Mouse (Mus musculus) cortical plate, adult 2 months (tissue): ENCODE data around the gene Lpcat2.

Source experiments
- CTCF ChIP-seq: fragments of 200-500 bp; IDR thresholded peaks from 2 replicates; pipeline ENCODE4 v1.5.1; 2011; ENCODE audit warnings: mild to moderate bottlenecking, control low read depth, low read length; ENCODE audit not compliant: insufficient read depth; ENCODE audit errors: extremely low read depth
- POLR2A ChIP-seq: fragments of 200-500 bp; IDR thresholded peaks from 2 replicates; pipeline ENCODE4 v1.6.1; 2011; ENCODE audit warnings: mild to moderate bottlenecking, low read length, control low read depth; ENCODE audit not compliant: insufficient read depth; ENCODE audit errors: extremely low read depth

GRCm38 (mm10) chr8:92815661-92816060, 39.5 kb upstream of the Lpcat2 start:
- TF ChIP-seq POLR2A (no peak), CTCF (no peak)
